Mouse (Mus musculus) layer of hippocampus, postnatal 25 days (tissue): Measurements from ENCODE around the gene Ppil3. TPM values are rescaled to one million over a fixed set of nuclear protein-coding genes. Genes with fewer than 3 reads are reported as not detected.
A peak's percentile ranks its signal among the peaks of the same experiment; 100 is the strongest.

ENCODE experiments used
- DNase-seq, 2 experiments: peaks; one replicate each; pipeline ENCODE4 v3.0.0; 2022; ENCODE audit warnings: mixed read lengths in 2 of 2, low spot score in 1 of 2; ENCODE audit errors: extremely low spot score in 1 of 2
- total RNA-seq, 2 experiments: library from RNA; stranded (reverse); gene quantifications; 2 replicates each; pipeline ENCODE4 v1.2.3; 2021

Gene Ppil3
- total RNA-seq, 2 experiments from 2014 or later = 26.8 to 27.3 TPM

- no peak for DNase-seq
Measured at GRCm38 (mm10) chr1:58410198-58410588, 35.1 kb downstream of the Ppil3 start.

- no peak for DNase-seq
Measured at GRCm38 (mm10) chr1:58409553-58410197, 35.6 kb downstream of the Ppil3 start.

DNA sequence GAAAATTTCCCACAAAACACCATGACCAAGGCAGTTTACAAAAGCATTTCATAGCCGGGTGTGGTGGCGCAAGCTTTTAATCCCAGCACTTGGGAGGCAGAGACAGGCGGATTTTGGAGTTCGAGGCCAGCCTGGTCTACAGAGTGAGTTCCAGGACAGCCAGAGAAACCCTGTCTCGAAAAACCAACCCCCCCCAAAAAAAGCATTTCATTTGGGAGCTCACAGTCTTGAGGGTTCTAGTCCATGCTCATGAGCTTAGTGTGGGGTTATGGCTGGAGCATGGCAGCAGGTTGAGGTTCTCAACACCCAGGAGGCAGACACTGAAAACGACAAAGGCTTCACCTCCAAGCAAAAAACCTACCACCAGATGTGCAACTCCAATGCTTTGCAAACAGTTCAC is 37.1 kb downstream of the Ppil3 start:
- no peak for DNase-seq

- DNase-seq = no peak
Measured at GRCm38 (mm10) chr1:58407321-58407720, 38.0 kb downstream of the Ppil3 start.

DNA sequence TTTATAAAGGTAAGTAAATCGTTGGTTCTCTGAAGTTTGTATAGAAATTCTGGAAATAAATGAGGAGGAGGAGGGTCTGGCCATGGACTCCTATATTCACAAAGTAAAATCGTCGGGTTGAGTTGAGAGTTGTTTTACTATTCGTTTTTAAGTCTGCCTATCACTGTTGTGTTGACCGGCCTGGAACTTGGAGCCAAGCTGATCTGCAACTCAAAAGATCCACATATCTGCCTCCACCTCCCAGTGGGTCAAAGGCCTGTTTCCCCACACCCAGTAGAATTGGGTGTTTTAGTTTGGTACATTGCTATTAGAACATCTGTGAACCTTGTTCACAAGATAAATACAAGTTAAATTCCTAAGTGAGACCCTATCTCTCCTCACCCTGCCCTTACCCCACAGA is 41.5 kb downstream of the Ppil3 start:
- no peak for DNase-seq

DNA sequence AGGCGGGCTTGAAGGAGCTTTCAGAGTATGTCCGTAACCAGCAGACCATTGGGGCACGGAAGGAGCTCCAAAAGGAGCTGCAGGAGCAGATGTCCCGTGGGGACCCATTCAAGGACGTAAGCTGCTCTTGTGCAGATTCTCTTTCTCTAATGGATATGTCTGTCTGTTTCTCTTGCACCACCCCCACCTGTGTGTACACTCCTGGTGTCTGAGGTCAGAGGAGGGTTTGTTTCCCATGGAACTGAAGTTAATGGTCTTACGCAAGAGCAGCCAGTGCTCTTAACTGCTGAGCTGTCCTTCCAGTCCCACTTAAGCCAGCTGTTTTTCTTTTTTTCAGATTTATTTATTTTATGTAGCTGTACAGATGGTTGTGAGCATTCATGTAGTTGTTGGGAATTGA is 43.9 kb downstream of the Ppil3 start:
- no peak for DNase-seq

DNA sequence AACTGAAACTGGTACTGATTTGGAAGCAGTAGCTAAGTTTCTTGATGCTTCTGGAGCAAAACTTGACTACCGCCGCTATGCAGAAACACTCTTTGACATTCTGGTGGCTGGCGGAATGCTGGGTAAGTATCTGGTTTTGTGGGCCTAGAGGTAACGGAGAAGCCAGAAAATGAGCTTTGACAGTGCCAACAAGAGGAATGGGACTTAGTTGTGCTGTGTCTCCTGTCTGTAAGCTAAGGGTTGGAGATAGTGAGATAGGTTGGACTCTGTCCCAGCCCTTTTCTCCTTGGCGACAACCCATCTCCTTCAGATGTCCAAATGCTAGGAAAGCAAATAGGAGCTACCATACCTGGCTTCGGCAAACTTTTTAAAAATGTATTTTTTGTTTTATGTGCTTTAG is 47.6 kb downstream of the Ppil3 start:
- no peak for DNase-seq

DNA sequence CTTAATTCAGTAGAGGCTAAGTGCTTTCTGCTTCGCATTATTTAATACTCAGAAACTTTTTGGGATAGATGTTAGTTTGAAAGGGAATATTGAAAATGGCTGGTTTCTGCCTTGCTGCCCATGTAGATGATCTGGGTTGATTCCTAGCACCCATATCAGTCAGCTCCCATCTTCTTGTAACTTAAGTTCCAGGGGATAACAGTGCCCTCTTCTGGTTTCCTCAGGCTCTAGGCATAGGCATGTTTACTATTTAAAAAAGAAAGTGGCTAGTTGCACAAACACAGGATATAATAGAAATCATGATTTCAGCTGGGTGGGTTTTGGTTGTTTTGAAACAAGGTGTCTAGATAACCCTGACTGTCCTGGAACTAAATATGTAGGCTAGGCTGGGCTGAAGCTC is 49.1 kb downstream of the Ppil3 start:
- no peak for DNase-seq

GRCm38 (mm10) chr1:58395341-58395740 is 49.9 kb downstream of the Ppil3 start:
- no peak for DNase-seq

- DNase-seq = peak in 1 of 2 experiments; percentile 23
Measured at GRCm38 (mm10) chr1:58393284-58394195, 51.7 kb downstream of the Ppil3 start.

DNA sequence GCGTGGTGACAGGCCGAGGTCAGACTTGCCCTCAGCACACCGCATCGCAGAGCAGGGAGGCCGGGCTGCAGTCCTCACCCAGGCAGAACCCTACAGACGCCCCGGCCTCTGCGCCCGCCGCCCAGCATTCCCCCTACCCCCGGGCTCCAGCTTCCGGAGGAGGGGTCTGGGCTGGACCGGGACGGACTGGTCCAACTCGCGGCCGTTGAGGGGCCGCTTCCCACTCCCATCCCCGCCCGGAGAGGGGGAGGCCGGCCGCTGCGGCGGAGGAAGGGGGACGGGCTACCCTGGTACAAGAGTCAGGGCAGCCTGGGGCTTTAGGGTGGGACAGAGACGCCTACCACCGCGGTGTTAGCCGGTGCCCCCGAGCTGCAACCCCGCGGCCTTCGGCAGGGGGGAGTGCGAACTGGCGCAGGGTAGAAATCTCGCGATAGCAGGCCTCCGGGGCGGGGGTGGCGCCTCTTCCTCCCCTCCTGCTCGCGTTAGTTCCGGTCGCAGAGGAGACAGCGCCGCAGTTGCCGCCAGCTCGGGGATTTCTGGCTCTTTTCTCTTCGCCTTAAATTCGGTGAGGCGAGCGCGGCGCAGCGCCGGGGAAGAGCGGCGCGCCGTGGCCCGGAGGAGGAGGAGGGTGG is 52.5 kb downstream of the Ppil3 start, which contains the start of gene Bzw1:
Gene Bzw1 (plus strand): TSS at position 247 of the 632 bp plus-strand sequence.
- DNase-seq = peak; percentile 86 to 95

- DNase-seq = no peak
Measured at GRCm38 (mm10) chr1:58392268-58392651, 53.0 kb downstream of the Ppil3 start.

GRCm38 (mm10) chr1:58391421-58392267 is 53.6 kb downstream of the Ppil3 start:
- no peak for DNase-seq

DNA sequence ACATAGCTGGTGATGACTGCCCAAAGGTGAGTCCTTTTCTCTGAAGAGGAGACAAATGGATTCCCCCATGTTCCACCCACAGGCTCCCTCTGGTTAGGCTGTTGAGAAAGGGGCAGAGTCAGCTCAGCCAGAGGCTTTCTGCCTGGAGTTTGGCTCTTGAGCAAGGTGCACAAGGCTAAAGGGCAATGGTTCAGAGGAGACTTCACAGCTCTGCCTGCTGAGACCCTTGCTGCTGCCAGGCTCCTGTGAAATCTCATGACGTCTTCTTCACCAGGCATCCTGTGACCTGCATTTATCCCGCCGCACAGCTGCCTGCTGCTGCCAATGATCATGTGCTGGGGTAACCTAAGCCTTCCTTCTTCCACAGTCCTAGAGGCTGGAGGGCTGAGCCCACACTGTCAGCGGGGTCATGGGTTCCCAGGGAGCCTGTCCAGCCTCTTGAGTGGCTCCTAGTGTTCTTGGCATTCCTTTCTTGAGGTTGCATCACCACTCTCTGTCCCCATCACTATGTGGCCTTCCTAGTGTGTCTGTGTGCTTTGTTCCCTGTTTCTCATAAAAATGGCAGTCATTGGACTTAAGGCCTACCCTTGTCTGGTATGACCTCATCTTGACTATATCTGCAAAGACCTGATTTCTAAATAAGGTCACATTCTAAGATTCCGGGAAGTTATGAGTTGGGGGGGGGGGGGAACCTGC is 62.6 kb downstream of the Ppil3 start:
- DNase-seq = no peak

Other genes with a start within 250 kb of the Ppil3 start
- gene Aox4, start 235.1 kb downstream of the Ppil3 start, total RNA-seq = 1 to 10 TPM; 1.6 to 2.2 TPM
- not detected for gene Aox2, start 167.2 kb downstream of the Ppil3 start, total RNA-seq
- gene Bzw1, start 52.6 kb downstream of the Ppil3 start, total RNA-seq = 100 to 1,000 TPM; 124 to 131 TPM
- 100 to 1,000 TPM; 111 to 132 TPM for gene Clk1, start 21.4 kb downstream of the Ppil3 start, total RNA-seq
- gene Nif3l1, start 335 bp downstream of the Ppil3 start, total RNA-seq = 10 to 100 TPM; 22.1 to 22.7 TPM
- gene Orc2, start 59.6 kb upstream of the Ppil3 start, total RNA-seq = 10 to 100 TPM; 25.0 to 25.6 TPM
- 100 to 1,000 TPM; 120 to 126 TPM for gene Fam126b, start 140.8 kb upstream of the Ppil3 start, total RNA-seq
- 100 to 1,000 TPM; 113 to 131 TPM for gene Ndufb3, start 140.9 kb upstream of the Ppil3 start, total RNA-seq